Mouse (Mus musculus) neural tube, embryonic 12.5 days (tissue): ENCODE data around the gene Tbkbp1. TPM values are rescaled to one million over a fixed set of nuclear protein-coding genes. Genes with fewer than 3 reads are reported as not detected.

Source experiments
- ATAC-seq: fragments of 200-750 bp; cut with Nextera tagmentation; 2 replicates; pipeline ENCODE4 v1.8.0; 2017; ENCODE audit warnings: low read depth, mild to moderate bottlenecking, moderate TSS enrichment, moderate library complexity; ENCODE audit not compliant: low FRiP score
- H3K27ac ChIP-seq: fragments of 300-500 bp; sonication (generic); 2 replicates; pipeline ENCODE4 v1.5.1; 2016
- H3K27me3 ChIP-seq: fragments of 300-500 bp; sonication (generic); replicated peaks from 2 replicates; pipeline ENCODE4 v1.6.1; 2016; ENCODE audit warnings: mild to moderate bottlenecking
- H3K36me3 ChIP-seq: fragments of 300-500 bp; sonication (generic); 2 replicates; pipeline ENCODE4 v1.6.1; 2016; ENCODE audit warnings: mild to moderate bottlenecking
- H3K4me1 ChIP-seq: fragments of 300-500 bp; sonication (generic); 2 replicates; pipeline ENCODE4 v1.6.1; 2016
- H3K4me2 ChIP-seq: fragments of 300-500 bp; sonication (generic); replicated peaks from 2 replicates; pipeline ENCODE4 v1.6.1; 2016; ENCODE audit warnings: mild to moderate bottlenecking
- H3K4me3 ChIP-seq: fragments of 300-500 bp; sonication (generic); 2 replicates; pipeline ENCODE4 v1.5.1; 2016
- H3K9ac ChIP-seq: fragments of 300-500 bp; sonication (generic); 2 replicates; pipeline ENCODE4 v1.6.1; 2016; ENCODE audit warnings: mild to moderate bottlenecking
- H3K9me3 ChIP-seq: fragments of 300-500 bp; sonication (generic); 2 replicates; pipeline ENCODE4 v1.6.1; 2016; ENCODE audit warnings: mild to moderate bottlenecking
- WGBS: fragments of 180-500 bp; shearing (Covaris S2); methylation state at CpG from one replicate; pipeline ENCODE4 v1.1.7; 2016; 5-methylcytosine and 5-hydroxymethylcytosine counted together
- polyA plus RNA-seq: library from polyadenylated mRNA; unstranded; fragments of >200 nt; fragmentation: Nextera tagmentation; extraction: Ambion mirVana; gene quantifications from 2 replicates; pipeline ENCODE4 v1.2.1, GENCODE M21; 2016

Gene Tbkbp1
- polyA plus RNA-seq, 1 experiment from 2014 or later = 10.5 TPM

DNA sequence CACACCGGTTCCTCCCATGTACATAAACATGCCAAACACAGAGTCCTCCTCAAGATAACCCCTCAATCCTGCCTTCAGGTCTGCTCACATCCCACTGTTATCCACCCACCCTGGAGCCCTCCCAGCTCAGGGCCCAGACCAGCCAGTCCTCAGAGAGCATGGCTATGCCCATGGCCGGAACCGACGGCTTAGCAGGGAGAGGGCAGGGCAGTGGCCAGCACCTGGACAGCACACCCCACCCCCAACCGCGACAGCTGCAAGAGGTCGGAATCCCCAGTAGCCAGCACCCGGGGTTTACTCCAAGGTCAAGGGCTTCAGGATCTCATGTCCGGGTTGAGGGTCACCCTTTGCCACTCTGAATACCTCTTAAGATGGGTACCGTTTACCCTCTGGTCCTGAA is 31.1 kb downstream of the Tbkbp1 start:
- Histone ChIP-seq H3K4me1 (peaks cover 12% of the 10 kb centered on the region), H3K27ac (no peak overlapping the region), H3K27me3 (peaks cover 36% of the 10 kb centered on the region)

DNA sequence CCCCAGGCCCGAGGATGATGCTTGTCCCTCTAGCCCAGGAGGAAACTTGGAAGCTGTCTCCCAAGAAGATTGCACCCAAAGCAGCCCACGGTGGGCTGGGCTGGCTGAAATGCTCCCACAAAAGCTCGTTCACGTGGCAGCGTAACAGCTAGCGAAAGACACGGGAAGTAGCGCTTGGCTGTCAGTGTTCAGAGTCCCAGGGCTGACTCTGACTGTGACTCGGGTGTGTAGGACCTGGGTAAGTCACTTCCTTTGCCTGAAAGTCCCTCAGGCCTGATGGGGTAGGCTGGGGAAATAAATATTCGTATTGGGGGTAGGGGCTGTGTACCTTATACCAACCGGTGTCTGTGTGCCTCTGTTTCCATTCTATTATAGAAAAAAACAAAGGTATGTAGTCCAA is 35.5 kb downstream of the Tbkbp1 start:
- H3K4me1 ChIP-seq = peaks cover 20% of the 10 kb centered on the region
- H3K4me2 ChIP-seq = peak overlapping the region; percentile 71
- WGBS = 7% methylated on average over 11 of the region's 11 CpGs
- H3K4me3 ChIP-seq = 0 out of 2 replicates have a peak overlapping the region, but pooled peaks have one; percentile 36
- no peaks in the 10 kb centered on the region for H3K9me3 ChIP-seq
- peaks cover 69% of the 10 kb centered on the region for H3K27me3 ChIP-seq
- no peak for ATAC-seq
- no peaks in the 10 kb centered on the region for H3K36me3 ChIP-seq
- H3K27ac ChIP-seq = no peak overlapping the region
- H3K9ac ChIP-seq = no peak overlapping the region

More for the DNA sequence above, 31.1 kb downstream of the Tbkbp1 start:
- no peak overlapping the region for H3K9ac ChIP-seq
- no peaks in the 10 kb centered on the region for H3K9me3 ChIP-seq
- no peaks in the 10 kb centered on the region for H3K36me3 ChIP-seq
- ATAC-seq = no peak
- no peak overlapping the region for H3K4me3 ChIP-seq
- 56% methylated on average over 10 of the region's 10 CpGs for WGBS
- no peak overlapping the region for H3K4me2 ChIP-seq

DNA sequence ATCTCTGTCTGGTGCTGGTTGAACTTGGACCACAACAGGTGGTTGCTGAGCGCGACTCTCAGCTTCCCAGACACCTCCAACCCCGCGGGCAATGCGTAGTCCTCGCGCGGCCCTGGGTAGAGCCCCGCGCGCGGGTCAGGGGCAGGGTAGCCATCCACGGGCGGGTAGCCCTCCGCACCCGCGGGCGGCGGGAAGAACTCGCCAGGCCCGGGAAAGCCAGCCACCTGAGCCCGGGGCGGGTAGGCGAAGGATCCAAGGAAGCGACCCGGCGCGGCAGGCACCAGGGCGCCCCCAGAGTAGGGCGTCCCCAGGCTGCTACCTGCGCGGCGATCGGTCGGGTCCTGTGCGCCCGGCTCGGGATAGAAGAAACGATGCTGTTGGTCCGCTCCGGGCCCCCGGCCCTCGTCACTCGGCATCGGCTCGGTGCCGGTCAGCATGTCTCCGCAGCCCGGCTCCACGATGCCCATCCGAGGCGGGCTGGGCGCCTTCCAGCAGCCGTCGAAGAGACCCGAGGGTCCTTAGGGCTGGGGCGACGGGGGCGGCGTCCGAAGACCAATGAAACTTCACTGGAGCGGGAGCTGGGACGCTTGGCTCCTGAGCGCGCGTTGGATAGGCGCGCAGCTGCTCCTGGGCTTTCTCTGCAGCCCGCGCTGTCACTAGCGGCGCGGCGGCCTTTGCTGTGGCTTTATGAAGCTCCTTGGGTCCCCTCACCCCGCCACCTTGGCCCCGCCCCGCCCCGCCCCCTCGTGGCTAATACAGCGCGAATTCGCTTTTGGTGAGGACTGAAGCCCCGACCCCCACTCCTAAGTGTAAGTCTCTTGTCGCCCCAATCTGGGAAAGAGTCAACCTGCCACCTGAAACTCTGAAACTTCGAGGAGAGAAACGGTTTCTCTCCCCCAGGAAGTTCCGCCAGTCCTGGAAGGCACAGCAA is 36.4 kb downstream of the Tbkbp1 start, which contains the start of gene Tbx21:
Gene Tbx21, minus strand, starts transcription at position 661 of the 931 bp plus-strand sequence.
- under 1% methylated on average over 87 of the region's 87 CpGs for WGBS
- H3K4me1 ChIP-seq = peaks cover 20% of the 10 kb centered on the region

DNA sequence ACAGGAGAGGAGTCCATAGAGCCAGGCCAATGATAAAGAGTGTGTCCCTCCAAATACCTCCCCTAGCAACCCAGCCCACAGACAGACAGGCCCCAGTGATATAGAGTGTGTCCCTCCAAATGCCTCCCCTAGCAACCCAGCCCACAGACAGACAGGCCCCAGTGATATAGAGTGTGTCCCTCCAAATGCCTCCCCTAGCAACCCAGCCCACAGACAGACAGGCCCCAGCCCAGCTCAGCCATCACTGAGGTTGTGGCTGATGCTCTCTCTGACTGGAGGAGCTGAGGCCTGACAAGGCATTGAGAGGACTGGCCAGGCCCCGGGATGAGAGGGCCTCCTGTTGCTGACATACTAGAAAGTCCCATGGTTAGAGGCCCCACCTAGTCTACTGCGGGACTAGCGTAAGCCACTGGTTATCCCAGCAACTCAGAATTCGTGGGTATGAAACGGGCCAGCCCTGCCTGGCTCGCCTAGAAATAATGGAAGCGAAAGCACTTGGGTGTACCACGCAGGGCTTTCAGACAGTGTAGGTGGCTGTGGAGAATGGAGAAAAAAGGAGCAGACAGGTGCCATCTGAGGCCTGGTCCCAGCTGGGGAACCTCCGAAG is 38.7 kb downstream of the Tbkbp1 start:
- Histone ChIP-seq H3K4me3 (no peak overlapping the region), H3K27ac (no peak overlapping the region), H3K36me3 (no peaks in the 10 kb centered on the region), H3K9ac (no peak overlapping the region), H3K27me3 (peaks cover 58% of the 10 kb centered on the region), H3K9me3 (no peaks in the 10 kb centered on the region), H3K4me1 (peaks cover 20% of the 10 kb centered on the region), H3K4me2 (no peak overlapping the region)
- 82% methylated on average over 9 of the region's 9 CpGs for WGBS
- ATAC-seq = no peak

More for the DNA sequence above, 36.4 kb downstream of the Tbkbp1 start, which contains the start of gene Tbx21:
- ATAC-seq = no peak
- peak within 1 kb of the TSS; percentile 36 for H3K4me3 ChIP-seq
- H3K36me3 ChIP-seq = no peaks in the 10 kb centered on the region
- H3K9me3 ChIP-seq = no peaks in the 10 kb centered on the region
- H3K4me2 ChIP-seq = peak within 1 kb of the TSS; percentile 71
- no peak within 1 kb of the TSS for H3K27ac ChIP-seq
- peaks cover 70% of the 10 kb centered on the region for H3K27me3 ChIP-seq
- peak within 1 kb of the TSS; percentile 40; the same call in 1 of the 2 replicates for H3K9ac ChIP-seq

DNA sequence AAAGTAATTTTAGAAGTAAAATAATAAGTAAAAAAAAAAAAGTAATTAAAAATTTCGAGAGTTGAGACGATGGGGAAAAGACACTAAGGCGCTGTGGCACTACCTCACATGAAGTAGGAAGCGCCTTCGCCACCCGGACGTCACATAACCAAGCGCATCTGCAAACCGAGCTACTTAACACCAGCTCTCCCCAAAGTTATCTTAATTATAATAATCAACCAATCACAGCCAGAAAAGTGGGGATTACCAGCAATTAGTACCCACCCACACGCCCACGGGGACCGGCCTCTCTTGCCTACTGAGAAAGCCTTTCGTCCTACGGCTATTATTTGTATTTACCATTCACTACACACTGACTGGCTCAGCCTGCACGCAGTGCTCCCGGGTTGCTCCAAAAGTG is 42.3 kb downstream of the Tbkbp1 start:
- peaks cover 25% of the 10 kb centered on the region for H3K27me3 ChIP-seq
- peaks cover 2% of the 10 kb centered on the region; the same call in 1 of the 2 replicates for H3K4me1 ChIP-seq
- no peak overlapping the region for H3K4me2 ChIP-seq
- no peak for ATAC-seq
- no peaks in the 10 kb centered on the region for H3K9me3 ChIP-seq
- no peak overlapping the region for H3K4me3 ChIP-seq
- H3K36me3 ChIP-seq = no peaks in the 10 kb centered on the region
- 84% methylated on average over 16 of the region's 16 CpGs for WGBS
- no peak overlapping the region for H3K27ac ChIP-seq
- H3K9ac ChIP-seq = no peak overlapping the region

DNA sequence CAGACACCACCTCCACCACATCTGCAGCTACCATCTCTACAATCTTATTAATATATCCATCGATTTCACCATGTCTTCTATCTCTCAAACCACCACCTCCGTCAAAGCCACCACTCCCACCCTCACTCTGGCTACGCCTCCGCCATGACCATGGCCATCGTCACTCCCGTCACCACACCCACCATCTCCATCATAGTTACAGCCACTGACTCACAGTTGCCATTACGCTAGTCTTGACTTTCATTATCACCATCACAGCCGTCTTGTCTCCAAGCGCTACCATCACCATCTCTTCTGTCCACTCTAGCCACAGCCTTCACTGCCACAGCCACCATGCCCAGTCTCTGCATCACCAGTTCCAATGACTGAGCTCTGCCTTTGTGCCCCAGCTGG is 47.2 kb downstream of the Tbkbp1 start:
- H3K36me3 ChIP-seq = no peaks in the 10 kb centered on the region
- no peak for ATAC-seq
- H3K9ac ChIP-seq = no peak overlapping the region
- peaks cover 8% of the 10 kb centered on the region for H3K27me3 ChIP-seq
- H3K4me1 ChIP-seq = no peaks in the 10 kb centered on the region
- H3K9me3 ChIP-seq = no peaks in the 10 kb centered on the region
- no peak overlapping the region for H3K27ac ChIP-seq
- no peak overlapping the region for H3K4me3 ChIP-seq
- 94% methylated on average over 9 of the region's 9 CpGs for WGBS
- H3K4me2 ChIP-seq = no peak overlapping the region

DNA sequence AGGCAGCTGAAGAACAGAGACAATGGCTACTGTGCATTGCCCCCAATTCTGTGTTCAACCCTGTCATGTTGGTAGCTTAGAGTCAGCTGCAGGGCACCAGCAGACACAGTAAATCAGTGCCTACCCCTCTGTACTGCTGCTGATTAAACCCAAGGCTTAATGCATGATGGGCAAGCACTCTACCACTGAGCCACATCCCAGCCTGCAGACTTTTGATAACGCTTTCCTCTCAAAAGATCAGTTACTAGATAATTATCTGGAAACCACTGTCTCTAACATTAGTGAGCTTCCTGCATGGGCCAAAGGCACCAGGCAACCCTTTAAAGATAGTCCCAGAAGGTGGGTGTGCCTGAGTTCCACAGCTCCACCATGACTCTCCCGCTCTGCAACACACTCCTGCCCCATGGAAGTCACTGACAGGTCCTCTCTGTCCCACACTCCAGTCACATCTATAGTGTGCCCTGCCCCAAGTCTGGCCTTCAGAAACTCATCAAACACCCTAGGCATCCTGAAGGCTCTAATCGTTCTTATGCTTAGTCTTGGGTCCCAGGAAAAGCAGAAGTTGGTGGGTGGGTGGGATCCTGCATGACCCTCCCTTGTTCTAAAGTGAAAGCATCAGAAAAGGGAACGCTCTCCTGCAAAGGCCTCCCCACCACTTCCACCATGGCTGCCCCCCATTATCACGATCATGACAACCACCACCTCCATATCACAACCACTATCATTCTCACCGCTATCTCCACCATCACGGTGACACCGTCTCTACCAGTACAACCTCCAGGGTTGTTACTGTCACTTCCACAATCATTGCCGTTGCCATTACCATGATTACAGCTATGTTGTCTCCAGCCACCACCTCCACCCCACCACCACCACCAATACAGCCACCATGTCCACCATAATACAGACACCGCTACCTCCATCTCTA is 47.9 kb downstream of the Tbkbp1 start:
- Histone ChIP-seq H3K9me3 (no peaks in the 10 kb centered on the region), H3K9ac (no peak overlapping the region), H3K4me1 (no peaks in the 10 kb centered on the region; the same call in 1 of the 2 replicates), H3K4me2 (no peak overlapping the region), H3K27ac (no peak overlapping the region), H3K4me3 (no peak overlapping the region), H3K27me3 (peaks cover 15% of the 10 kb centered on the region), H3K36me3 (no peaks in the 10 kb centered on the region)
- no peak for ATAC-seq
- WGBS = 96% methylated on average over 10 of the region's 10 CpGs

DNA sequence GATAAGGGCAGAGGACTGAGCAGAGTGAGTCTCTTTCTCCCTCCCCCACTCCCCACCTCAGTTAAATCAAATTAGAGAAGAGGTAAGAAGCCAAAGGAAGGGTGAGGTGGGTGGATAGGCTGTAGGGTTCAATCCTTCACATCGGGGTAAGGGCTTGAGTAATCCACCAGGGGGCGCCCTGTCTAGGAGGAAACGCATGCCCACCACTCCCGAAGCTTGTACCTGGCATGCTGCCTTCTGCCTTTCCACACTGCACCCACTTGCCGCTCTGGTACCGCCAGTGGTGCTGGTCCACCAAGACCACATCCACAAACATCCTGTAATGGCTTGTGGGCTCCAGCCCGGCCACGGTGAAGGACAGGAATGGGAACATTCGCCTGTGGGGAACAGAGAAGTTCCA is 49.6 kb downstream of the Tbkbp1 start:
- whole genome bisulfite sequencing = 17% methylated on average over 9 of the region's 9 CpGs
- H3K36me3 ChIP-seq = no peaks in the 10 kb centered on the region
- peaks cover 24% of the 10 kb centered on the region for H3K27me3 ChIP-seq
- no peaks in the 10 kb centered on the region for H3K9me3 ChIP-seq
- H3K4me3 ChIP-seq = no peak overlapping the region
- no peak for ATAC-seq
- no peak overlapping the region for H3K27ac ChIP-seq
- no peaks in the 10 kb centered on the region; the same call in 1 of the 2 replicates for H3K4me1 ChIP-seq
- no peak overlapping the region for H3K9ac ChIP-seq
- H3K4me2 ChIP-seq = no peak overlapping the region

DNA sequence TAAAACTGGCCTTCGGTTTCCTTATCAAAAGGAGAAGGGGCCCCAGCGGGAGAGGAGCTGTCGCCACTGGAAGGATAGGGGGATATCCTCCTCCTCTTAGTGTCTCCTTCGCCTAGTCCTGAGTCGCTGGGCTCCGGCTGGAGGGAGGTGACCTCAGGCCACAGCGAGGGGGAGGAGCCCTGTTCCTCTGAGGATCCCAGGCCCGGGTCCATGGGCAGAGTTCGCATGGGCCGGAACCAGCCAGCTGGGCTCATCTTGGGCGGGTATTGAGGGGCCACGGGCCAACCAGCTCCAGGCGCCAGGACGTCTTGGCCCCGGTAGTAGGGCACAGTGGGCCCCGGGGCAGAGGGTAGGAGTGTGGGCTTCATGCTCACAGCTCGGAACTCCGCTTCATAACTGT is 52.5 kb downstream of the Tbkbp1 start:
- Histone ChIP-seq H3K27me3 (peaks cover 24% of the 10 kb centered on the region), H3K27ac (no peak overlapping the region)
- ATAC-seq = no peak

DNA sequence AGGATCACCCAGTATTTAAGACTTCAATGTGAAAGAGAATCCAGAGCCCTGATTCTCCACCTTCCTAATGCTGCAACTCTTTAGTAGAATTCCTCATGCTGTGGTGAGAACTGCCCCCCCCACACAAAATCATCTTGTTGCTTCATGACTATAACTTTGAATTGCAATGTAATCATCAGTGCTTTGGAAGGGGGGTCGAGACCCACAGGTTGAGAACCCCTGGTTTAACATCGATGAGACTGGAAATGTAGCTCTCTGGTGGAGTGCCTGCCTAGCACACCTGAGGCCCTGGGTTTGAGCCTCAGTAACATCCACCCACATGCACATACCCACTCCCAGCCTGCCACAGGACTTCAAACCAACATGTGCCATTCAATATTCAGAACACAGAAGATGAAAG is 56.7 kb downstream of the Tbkbp1 start:
- peaks cover 21% of the 10 kb centered on the region for H3K27me3 ChIP-seq
- H3K4me1 ChIP-seq = no peaks in the 10 kb centered on the region; the same call in 1 of the 2 replicates

More for the DNA sequence above, 52.5 kb downstream of the Tbkbp1 start:
- 0 out of 2 replicates have a peak overlapping the region, but pooled peaks have one; percentile 12 for H3K4me3 ChIP-seq
- H3K4me2 ChIP-seq = no peak overlapping the region
- no peak overlapping the region for H3K9ac ChIP-seq
- WGBS = 28% methylated on average over 18 of the region's 18 CpGs
- no peaks in the 10 kb centered on the region for H3K9me3 ChIP-seq
- H3K36me3 ChIP-seq = no peaks in the 10 kb centered on the region
- no peaks in the 10 kb centered on the region; the same call in 1 of the 2 replicates for H3K4me1 ChIP-seq

DNA sequence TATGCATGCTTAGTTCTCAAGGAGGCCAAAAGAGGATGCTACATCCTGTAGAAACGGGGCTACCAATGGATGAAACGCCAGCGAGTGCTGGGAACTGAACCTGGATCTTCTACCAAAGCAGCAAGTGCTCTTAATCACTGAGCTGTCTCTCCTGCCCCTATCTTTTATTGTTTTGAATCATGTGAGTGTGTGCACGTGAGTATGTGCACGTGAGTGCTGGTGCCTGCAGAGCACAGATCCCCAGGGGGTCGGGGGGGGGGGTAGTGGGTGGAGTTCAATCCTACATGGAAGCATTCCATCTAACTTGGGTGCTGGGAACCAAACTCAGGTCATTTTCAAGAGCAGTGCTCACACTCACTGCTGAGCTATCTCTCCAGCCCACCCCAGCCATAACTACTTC is 64.9 kb downstream of the Tbkbp1 start:
- H3K9me3 ChIP-seq = no peaks in the 10 kb centered on the region
- peaks cover 7% of the 10 kb centered on the region; the same call in 1 of the 2 replicates for H3K4me1 ChIP-seq
- WGBS = 81% methylated on average over 6 of the region's 6 CpGs
- no peak overlapping the region for H3K27ac ChIP-seq
- no peak overlapping the region for H3K9ac ChIP-seq
- H3K4me2 ChIP-seq = no peak overlapping the region
- H3K4me3 ChIP-seq = no peak overlapping the region
- no peaks in the 10 kb centered on the region for H3K27me3 ChIP-seq
- ATAC-seq = no peak
- H3K36me3 ChIP-seq = no peaks in the 10 kb centered on the region

More for the DNA sequence above, 56.7 kb downstream of the Tbkbp1 start:
- Histone ChIP-seq H3K36me3 (no peaks in the 10 kb centered on the region), H3K27ac (no peak overlapping the region), H3K9me3 (no peaks in the 10 kb centered on the region), H3K4me2 (no peak overlapping the region), H3K9ac (no peak overlapping the region), H3K4me3 (no peak overlapping the region)
- WGBS = 57% methylated on average over 2 of the region's 2 CpGs
- no peak for ATAC-seq
